Mouse (Mus musculus): ENCODE data around the gene Sgip1. TPM values are rescaled to one million over a fixed set of nuclear protein-coding genes. Genes with fewer than 3 reads are reported as not detected.

The Sgip1 gene
- polyA plus RNA-seq, 1 experiment = 71.8 TPM

GRCm38 (mm10) chr4:102783063-102783748, 42.1 kb downstream of the Sgip1 start:
- TF ChIP-seq POLR2A (IDR thresholded peaks at IDR 0.05; ENCODE audit: borderline replicate concordance, insufficient read depth, low read length) = no peak
- TF ChIP-seq CTCF (IDR thresholded peaks at IDR 0.05; ENCODE audit: borderline replicate concordance, insufficient read depth, low read depth, low read length) = no peak
- Histone ChIP-seq H3K27me3 (ENCODE audit: control insufficient read depth, insufficient read depth, low read length) (no peaks in the 10 kb centered on the region), H3K27ac (ENCODE audit: insufficient read depth, low read length) (peak overlapping the region; percentile 18; the same call in 1 of the 2 replicates), H3K4me1 (ENCODE audit: control insufficient read depth, insufficient read depth, low read length) (peaks cover 33% of the 10 kb centered on the region), H3K4me3 (replicated peaks; ENCODE audit: insufficient read depth, low read depth, low read length) (no peak overlapping the region)
- peak; percentile 72 to 81 for DNase-seq
- 8% methylated on average over 7 of the region's 7 CpGs for WGBS

DNA sequence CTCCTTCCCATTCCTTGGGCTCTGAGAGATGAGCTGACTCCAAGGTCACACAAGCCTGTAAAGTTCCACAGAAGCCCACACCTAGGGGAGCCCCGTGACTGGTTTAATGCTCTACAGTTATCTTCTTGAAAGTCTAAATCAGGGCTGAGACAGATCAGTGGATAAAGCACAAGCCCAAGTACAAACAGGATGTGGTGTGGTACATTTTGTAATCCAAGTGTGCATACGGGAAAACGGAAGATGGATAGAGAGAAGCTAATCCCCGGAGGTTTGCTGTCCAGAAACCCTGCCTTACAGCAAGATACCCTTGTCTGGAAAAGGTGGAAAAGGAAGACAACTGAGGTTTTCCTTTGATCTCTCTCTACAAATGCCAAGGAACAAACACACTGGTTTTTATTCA, 44.1 kb downstream of the Sgip1 start:
- no peak overlapping the region for H3K4me3 ChIP-seq (replicated peaks; ENCODE audit: insufficient read depth, low read depth, low read length)
- TF ChIP-seq CTCF (IDR thresholded peaks at IDR 0.05; ENCODE audit: borderline replicate concordance, insufficient read depth, low read depth, low read length) (no peak), POLR2A (IDR thresholded peaks at IDR 0.05; ENCODE audit: borderline replicate concordance, insufficient read depth, low read length) (no peak)
- no peaks in the 10 kb centered on the region for H3K27me3 ChIP-seq (ENCODE audit: control insufficient read depth, insufficient read depth, low read length)
- DNase-seq = no peak
- no peak overlapping the region for H3K27ac ChIP-seq (ENCODE audit: insufficient read depth, low read length)
- WGBS = 76% methylated on average over 4 of the region's 4 CpGs
- peaks cover 26% of the 10 kb centered on the region for H3K4me1 ChIP-seq (ENCODE audit: control insufficient read depth, insufficient read depth, low read length)

GRCm38 (mm10) chr4:102792100-102792790, 51.1 kb downstream of the Sgip1 start:
- TF ChIP-seq CTCF (IDR thresholded peaks at IDR 0.05; ENCODE audit: borderline replicate concordance, insufficient read depth, low read depth, low read length) (no peak), POLR2A (IDR thresholded peaks at IDR 0.05; ENCODE audit: borderline replicate concordance, insufficient read depth, low read length) (no peak)
- DNase-seq = no peak
- no peak overlapping the region for H3K27ac ChIP-seq (ENCODE audit: insufficient read depth, low read length)
- peaks cover 13% of the 10 kb centered on the region for H3K4me1 ChIP-seq (ENCODE audit: control insufficient read depth, insufficient read depth, low read length)
- H3K4me3 ChIP-seq (replicated peaks; ENCODE audit: insufficient read depth, low read depth, low read length) = no peak overlapping the region
- H3K27me3 ChIP-seq (ENCODE audit: control insufficient read depth, insufficient read depth, low read length) = no peaks in the 10 kb centered on the region
- WGBS = 30% methylated on average over 8 of the region's 8 CpGs

DNA sequence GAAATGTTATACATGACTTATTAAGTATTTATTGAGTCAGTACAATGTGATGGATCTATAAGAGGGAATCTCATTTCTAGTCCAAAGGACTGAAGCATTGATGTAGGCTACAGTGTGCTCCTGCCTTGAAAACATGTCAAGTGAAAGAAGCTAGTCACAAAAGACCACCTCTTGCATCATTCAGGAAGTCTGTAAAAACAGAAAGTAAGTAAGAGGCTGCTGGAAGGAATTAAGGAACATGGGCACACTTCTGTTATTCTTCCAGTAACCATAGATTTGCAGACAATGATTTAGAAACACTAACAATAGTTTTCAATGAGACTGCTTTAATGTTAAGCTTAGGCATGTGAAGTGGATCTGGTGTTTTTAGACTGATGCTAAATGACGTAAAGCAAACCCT, 60.4 kb downstream of the Sgip1 start:
- WGBS = 81% methylated on average over 1 of the region's 1 CpGs
- DNase-seq = no peak

DNA sequence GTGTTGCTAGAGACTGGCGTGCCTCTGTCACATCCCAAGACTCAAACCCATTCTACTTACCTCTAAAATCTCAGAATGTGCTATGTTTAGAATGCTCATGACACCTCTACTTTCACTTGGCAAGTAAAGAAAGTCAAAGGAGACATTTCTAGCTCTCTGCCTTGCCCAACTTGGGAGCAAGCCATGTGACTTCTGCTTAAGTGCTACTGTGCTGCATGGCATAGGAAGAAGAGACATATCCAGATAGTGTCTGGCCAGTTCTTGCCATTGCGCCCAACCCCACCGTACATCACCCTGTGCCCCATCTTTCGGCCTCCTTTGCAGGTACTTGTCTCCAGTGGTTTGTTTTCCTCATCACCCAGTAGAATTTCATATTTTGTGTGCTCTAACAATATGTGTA, 60.8 kb downstream of the Sgip1 start:
- no peak for DNase-seq
- no peak for TF ChIP-seq CTCF (IDR thresholded peaks at IDR 0.05; ENCODE audit: borderline replicate concordance, insufficient read depth, low read depth, low read length)
- no peak for TF ChIP-seq POLR2A (IDR thresholded peaks at IDR 0.05; ENCODE audit: borderline replicate concordance, insufficient read depth, low read length)

More for the DNA sequence above, 60.4 kb downstream of the Sgip1 start:
- H3K27me3 ChIP-seq (ENCODE audit: control insufficient read depth, insufficient read depth, low read length) = no peaks in the 10 kb centered on the region
- TF ChIP-seq CTCF (IDR thresholded peaks at IDR 0.05; ENCODE audit: borderline replicate concordance, insufficient read depth, low read depth, low read length) (no peak), POLR2A (IDR thresholded peaks at IDR 0.05; ENCODE audit: borderline replicate concordance, insufficient read depth, low read length) (no peak)
- H3K4me3 ChIP-seq (replicated peaks; ENCODE audit: insufficient read depth, low read depth, low read length) = no peak overlapping the region
- H3K27ac ChIP-seq (ENCODE audit: insufficient read depth, low read length) = no peak overlapping the region
- H3K4me1 ChIP-seq (ENCODE audit: control insufficient read depth, insufficient read depth, low read length) = peaks cover 11% of the 10 kb centered on the region; the same call in 1 of the 2 replicates

GRCm38 (mm10) chr4:102804611-102805010, 63.5 kb downstream of the Sgip1 start:
- WGBS = 55% methylated on average over 5 of the region's 5 CpGs
- Histone ChIP-seq H3K4me1 (ENCODE audit: control insufficient read depth, insufficient read depth, low read length) (peaks cover 13% of the 10 kb centered on the region; the same call in 1 of the 2 replicates), H3K27me3 (ENCODE audit: control insufficient read depth, insufficient read depth, low read length) (no peaks in the 10 kb centered on the region), H3K4me3 (replicated peaks; ENCODE audit: insufficient read depth, low read depth, low read length) (no peak overlapping the region), H3K27ac (ENCODE audit: insufficient read depth, low read length) (no peak overlapping the region)
- no peak for TF ChIP-seq POLR2A (IDR thresholded peaks at IDR 0.05; ENCODE audit: borderline replicate concordance, insufficient read depth, low read length)
- no peak for TF ChIP-seq CTCF (IDR thresholded peaks at IDR 0.05; ENCODE audit: borderline replicate concordance, insufficient read depth, low read depth, low read length)
- DNase-seq = no peak

More for the DNA sequence above, 60.8 kb downstream of the Sgip1 start:
- WGBS = 95% methylated on average over 4 of the region's 4 CpGs
- H3K27me3 ChIP-seq (ENCODE audit: control insufficient read depth, insufficient read depth, low read length) = no peaks in the 10 kb centered on the region
- no peak overlapping the region for H3K4me3 ChIP-seq (replicated peaks; ENCODE audit: insufficient read depth, low read depth, low read length)
- no peak overlapping the region for H3K27ac ChIP-seq (ENCODE audit: insufficient read depth, low read length)
- peaks cover 12% of the 10 kb centered on the region; the same call in 1 of the 2 replicates for H3K4me1 ChIP-seq (ENCODE audit: control insufficient read depth, insufficient read depth, low read length)

GRCm38 (mm10) chr4:102806987-102807386, 65.9 kb downstream of the Sgip1 start:
- TF ChIP-seq POLR2A (IDR thresholded peaks at IDR 0.05; ENCODE audit: borderline replicate concordance, insufficient read depth, low read length) (no peak), CTCF (IDR thresholded peaks at IDR 0.05; ENCODE audit: borderline replicate concordance, insufficient read depth, low read depth, low read length) (no peak)
- no peak overlapping the region for H3K4me3 ChIP-seq (replicated peaks; ENCODE audit: insufficient read depth, low read depth, low read length)
- H3K27me3 ChIP-seq (ENCODE audit: control insufficient read depth, insufficient read depth, low read length) = no peaks in the 10 kb centered on the region
- DNase-seq = no peak
- 64% methylated on average over 3 of the region's 3 CpGs for WGBS
- H3K27ac ChIP-seq (ENCODE audit: insufficient read depth, low read length) = no peak overlapping the region
- H3K4me1 ChIP-seq (ENCODE audit: control insufficient read depth, insufficient read depth, low read length) = peaks cover 11% of the 10 kb centered on the region

DNA sequence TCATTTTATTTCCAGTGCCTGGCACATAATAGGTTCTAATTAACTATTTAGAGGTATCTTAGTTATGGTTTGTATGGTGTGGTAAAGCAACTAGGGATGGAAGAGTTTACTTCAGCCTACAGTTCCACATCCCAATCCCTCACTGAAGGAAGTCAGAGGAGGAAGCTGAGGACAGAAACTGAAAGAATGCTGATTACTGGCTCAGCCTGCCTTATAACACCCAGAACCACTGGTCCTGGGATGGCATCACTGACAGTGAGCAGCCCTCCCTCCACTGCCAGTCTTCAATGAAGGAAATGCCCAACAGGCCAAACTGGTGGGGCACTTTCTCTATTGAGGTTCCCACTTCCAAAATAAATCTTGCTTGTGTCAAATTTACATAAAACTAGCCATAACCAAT, 67.2 kb downstream of the Sgip1 start:
- no peak overlapping the region for H3K27ac ChIP-seq (ENCODE audit: insufficient read depth, low read length)

More for the DNA sequence above, 67.2 kb downstream of the Sgip1 start:
- no peak overlapping the region for H3K4me3 ChIP-seq (replicated peaks; ENCODE audit: insufficient read depth, low read depth, low read length)
- TF ChIP-seq CTCF (IDR thresholded peaks at IDR 0.05; ENCODE audit: borderline replicate concordance, insufficient read depth, low read depth, low read length) (no peak), POLR2A (IDR thresholded peaks at IDR 0.05; ENCODE audit: borderline replicate concordance, insufficient read depth, low read length) (no peak)
- DNase-seq = no peak
- H3K4me1 ChIP-seq (ENCODE audit: control insufficient read depth, insufficient read depth, low read length) = peaks cover 11% of the 10 kb centered on the region
- H3K27me3 ChIP-seq (ENCODE audit: control insufficient read depth, insufficient read depth, low read length) = no peaks in the 10 kb centered on the region
